Mouse (Mus musculus): ENCODE data around the gene Frmd4b. TPM values are rescaled to one million over a fixed set of nuclear protein-coding genes. Genes with fewer than 3 reads are reported as not detected.
"Not testable (repeated sequence)": the region's sequence is repeated elsewhere in the genome, so short reads cannot be mapped to it uniquely, and the experiment has no call there.

Gene Frmd4b
- total RNA-seq, 2 experiments from 2014 or later = 34.4 to 41.6 TPM

DNA sequence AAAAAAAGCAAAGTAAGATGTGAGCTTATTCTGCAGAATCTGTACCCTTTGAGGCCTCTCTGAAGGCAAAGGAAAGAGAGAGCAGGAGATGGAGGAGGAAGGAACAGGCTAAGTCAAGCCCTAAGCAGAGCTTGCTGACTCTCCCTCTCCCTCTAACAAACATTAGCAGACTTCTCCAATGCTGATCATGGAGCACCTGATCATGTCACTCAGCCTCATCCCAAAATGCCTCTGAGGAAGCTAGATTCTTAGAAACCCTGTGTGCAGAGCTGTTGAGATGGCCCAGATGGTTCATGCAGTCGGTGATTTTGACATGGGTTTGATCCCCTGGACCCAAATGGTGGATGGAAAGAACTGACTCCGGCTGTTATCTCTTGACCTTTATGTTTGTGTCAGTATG, 350.2 kb downstream of the Frmd4b start:
- no peak for DNase-seq (ENCODE audit: low spot score in 2 of 2)

DNA sequence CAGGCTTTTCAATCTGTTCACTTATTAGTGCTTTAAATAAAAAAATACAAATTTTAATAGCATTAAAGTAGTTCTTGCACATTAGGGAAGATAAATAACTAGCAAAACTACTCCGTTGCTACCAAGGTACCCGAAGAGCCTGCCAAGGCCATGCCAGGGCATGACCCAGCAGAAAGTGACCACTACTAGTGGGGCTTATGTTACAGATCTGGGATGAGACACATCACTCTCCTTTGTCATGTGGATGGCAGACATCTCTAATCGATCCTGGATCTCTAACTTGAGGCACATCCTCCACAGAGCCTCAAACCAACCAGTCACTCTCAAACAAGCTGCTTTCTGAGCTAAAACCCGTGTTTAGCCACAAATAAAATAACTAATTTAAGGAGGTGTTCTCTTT, 350.7 kb downstream of the Frmd4b start:
- DNase-seq (ENCODE audit: low spot score in 2 of 2) = no peak

DNA sequence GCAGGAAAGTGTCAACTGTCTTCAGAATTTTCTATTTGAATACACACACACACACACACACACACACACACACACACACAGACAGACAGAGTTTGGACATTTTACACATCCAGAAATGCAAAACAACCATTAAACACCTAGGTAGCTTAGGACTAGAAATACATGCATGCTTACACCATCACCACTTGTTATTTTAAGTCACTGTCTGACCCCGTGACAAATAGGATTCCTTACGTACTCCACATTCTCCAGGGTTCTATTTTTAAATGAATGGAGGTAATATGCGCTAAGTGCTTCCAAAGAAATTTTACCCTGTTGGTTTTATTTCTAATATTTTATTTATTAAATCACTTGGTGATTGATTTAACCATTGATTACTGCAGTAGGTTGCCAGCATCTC, 351.6 kb downstream of the Frmd4b start:
- no peak for DNase-seq (ENCODE audit: low spot score in 2 of 2)

DNA sequence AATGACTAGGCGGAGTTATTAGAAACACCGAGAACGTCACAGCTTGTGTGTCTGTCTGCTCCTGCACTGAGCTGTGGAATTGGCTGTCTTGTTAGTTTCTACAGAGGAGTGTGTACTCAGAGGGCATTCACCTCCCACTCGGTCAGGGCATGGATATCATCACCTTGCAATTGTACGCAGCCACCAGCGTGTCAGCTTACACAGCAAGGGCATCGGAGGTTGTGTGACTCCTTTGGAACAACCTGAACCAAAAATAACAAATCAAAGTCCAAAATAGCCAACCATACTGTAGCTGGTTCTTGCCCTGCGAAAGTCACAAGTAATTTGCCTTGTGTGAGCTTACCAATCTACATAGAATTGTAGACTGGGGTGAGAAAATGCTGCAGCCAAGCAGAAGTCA, 352.1 kb downstream of the Frmd4b start:
- DNase-seq (ENCODE audit: low spot score in 2 of 2) = no peak

DNA sequence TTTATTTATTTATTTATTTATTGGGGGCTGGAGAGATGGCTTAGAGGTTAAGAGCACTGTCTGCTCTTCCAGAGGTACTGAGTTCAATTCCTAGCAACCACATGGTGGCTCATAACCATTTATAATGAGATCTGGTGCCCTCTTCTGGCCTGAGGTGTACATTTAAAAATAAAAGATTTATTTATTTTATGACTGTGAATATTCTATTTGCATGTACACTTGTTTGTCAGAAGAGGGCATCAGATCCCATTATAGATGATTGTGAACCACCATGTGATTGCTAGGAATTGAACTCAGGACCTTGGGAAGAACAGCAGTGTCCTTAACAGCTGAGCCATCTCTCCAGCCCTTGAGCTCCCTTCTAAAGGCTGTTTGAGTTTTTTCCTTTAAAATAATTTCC, 353.6 kb downstream of the Frmd4b start:
- not testable (repeated sequence) for DNase-seq (ENCODE audit: low spot score in 2 of 2)

DNA sequence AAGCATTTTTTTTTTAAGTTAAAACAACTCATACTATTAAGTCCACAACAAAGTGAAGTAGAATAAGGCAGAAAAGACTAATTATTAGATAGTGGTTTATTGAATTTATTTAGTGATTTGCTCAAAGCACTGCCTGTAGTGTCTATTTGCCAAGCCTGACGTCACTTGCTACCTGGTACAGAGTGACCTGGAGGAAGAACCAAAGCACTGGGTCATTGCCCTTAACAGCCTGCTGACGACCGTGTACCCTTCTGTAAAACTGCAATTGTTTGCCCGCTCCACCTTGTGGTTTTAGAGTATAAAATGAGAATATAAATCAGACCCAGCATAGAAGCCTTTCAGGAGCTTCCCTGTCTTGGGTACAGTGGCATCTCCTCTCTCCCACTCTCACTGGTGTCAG, 355.1 kb downstream of the Frmd4b start:
- DNase-seq (ENCODE audit: low spot score in 2 of 2) = no peak

DNA sequence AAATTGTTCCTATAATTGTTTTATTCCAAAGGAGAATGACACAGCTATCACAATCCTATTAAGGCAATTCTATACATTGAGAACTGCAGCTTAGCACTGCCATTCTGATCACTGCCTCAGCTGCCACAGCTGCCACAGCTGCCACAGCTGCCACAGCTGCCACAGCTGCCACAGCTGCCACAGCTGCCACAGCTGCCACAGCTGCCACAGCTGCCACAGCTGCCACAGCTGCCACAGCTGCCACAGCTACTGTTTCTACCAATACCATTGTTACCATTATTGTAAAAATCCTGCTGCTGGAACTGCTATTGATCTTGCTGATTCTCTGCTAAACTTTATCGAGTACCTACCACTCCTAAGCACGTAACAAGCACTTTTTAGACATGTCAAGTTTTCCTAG, 357.4 kb downstream of the Frmd4b start:
- not testable (repeated sequence) for DNase-seq (ENCODE audit: low spot score in 2 of 2)

DNA sequence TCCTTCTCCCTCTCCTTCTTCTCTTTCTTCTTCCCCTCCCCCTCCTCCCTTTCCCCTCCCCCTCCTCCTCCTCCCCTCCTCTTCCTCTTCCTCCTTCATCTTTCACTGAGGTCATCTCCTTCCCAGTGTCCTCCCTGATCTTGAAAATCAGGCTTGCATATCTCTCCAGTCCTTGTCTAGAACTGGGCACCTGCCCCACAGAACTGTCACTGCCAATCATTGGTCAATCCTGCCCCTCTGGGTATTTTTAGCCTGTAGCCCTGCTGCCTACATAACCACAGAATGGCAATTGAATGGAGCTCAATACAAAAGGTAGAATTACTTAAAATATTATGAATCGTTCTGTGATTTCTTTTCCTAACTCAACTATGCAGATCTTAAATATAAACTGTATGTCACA, 358.9 kb downstream of the Frmd4b start:
- no peak for DNase-seq (ENCODE audit: low spot score in 2 of 2)

DNA sequence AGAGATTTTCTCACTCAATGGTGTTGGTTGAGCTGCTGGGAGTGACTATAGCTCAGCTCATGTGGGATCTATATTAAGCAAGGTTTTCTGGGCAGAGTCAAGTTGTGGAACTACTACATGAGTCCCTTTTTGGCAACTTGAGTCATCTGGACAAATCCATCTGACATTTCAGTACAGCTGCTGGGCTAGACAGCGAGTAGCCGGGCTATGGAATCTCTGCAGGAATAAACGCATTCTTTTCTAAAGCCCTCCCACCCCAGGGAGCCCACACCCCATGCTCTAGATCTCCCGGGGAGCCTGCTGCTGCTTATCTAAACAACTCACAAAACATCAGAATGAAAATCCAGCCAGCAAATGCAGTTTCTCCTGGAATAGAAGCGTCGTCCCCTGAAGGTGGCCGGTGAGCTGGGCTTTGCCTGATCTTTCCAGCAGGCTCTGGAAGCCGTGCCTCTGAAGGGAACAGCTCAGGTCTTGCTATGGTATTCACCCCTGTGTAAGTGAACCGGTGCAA, 364.6 kb downstream of the Frmd4b start, which contains the start of gene Lmod3:
Lmod3 (minus strand) TSS at position 49 of the 511 bp plus-strand sequence.
- no peak for DNase-seq (ENCODE audit: low spot score in 2 of 2)

DNA sequence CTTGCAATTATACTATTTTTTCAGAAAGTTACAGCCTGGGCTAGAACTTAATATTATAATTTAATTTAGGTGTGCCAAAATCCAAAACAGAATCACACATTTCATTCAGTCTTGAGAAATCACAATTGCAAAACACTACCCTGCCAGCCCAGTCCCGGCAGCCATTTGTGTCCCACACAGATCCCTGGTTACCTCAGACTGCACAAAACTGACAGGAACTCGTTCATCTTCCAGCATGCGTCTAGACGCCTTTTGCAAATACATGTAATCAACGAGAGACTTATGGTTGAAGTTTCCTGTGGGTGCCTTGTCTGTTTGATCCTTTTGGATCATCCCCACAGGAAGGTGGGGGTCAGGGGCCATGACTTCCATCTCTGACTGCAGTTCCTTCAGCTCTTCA, 365.3 kb downstream of the Frmd4b start:
- no peak for DNase-seq (ENCODE audit: low spot score in 2 of 2)

DNA sequence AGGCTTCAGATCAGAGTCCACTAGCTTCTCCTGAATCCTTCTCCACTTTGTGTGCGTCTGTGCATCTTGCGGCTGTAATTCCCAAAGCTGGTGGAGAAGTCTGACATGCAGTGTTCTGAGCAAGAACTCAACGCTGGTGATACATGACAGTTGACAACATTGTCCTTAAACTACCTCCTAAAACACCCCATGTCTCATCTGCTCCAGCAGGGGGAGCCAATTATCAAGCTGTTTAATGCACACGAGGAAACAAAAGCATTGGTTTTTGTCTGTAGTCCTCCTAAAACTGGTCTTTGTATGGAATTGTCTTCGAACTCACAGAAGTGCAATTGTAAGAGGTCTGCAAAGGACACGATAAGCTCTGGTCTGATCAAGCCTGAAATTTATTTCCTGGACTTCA, 366.4 kb downstream of the Frmd4b start:
- DNase-seq (ENCODE audit: low spot score in 2 of 2) = peak in 1 of 2 experiments; percentile 17

DNA sequence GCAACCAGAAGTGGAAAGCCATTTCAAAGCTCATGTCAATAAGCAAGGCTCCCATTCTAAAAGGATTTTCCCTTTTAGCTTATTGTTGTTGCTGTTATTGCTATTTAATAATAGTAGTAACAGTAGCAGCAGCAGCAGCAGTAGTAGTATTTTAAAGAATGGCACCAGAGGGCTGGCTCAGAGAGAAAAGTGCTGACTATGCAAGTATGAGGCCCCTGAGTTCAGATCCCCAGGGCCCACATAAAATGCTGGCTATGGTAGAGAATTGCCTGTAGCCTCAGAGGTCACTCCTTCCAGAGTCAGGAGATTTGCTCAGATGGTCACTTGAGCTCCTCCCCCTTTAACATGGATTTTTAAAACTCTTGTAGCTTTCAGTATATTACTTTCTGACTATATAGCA, 372.1 kb downstream of the Frmd4b start:
- DNase-seq (ENCODE audit: low spot score in 2 of 2) = no peak

DNA sequence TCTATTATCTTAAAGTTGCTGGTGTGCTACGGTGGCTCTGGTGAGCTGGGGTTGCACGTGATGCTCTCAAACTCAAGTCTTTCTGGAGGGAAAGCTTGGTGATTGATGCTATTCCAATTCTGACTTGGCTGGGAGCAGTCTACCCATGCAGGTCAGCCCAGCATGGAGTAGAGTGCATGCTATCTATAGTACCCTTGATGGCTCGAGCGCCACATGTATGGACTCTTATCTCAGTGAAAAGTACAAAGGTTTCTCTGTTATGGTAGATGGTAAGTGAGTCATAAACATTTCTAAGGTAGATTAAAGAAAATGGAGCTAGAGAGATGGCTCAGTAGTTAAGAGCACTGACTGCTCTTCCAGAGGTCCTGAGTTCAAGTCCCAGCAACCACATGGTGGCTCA, 374.8 kb downstream of the Frmd4b start:
- DNase-seq (ENCODE audit: low spot score in 2 of 2) = no peak

DNA sequence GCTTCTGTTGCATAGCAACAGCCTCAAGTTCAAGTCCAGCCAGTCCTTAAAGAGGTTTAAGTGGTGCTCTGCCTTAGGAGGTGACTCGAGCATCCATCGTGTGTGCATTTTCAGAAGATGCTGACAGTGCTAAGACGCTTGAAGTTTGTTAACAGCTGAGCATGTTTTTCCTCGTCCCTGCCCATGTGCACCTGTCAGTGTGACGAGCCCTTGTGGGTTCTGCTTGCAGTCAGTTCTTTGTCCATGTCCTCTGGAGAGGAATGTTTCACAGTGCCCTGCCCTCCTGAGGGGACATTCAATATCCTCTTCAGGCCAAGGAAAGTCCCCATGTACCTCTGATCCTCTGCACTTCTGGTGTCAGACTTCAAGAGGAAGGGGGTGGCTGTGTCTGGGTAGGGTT, 377.2 kb downstream of the Frmd4b start:
- DNase-seq (ENCODE audit: low spot score in 2 of 2) = no peak

DNA sequence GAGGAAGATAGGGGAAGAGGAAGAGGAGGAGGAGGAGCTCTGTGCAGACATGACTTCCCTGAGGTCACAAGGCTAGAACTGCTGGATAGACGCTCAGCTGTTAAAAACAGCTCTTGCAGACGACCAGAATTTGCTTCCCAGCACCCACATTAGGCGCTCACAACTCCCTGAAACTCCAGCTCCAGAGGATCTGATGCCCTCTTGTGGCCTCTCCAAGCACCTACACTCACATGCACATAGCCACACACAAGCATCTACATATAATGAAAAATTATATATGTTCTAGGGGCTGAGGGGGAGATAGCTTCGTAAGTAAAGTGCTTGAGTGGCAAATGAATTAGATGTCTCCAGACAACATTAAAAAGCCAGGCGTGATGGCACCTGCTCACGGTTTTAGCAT, 378.0 kb downstream of the Frmd4b start:
- DNase-seq (ENCODE audit: low spot score in 2 of 2) = no peak

Other genes with a start within 250 kb of the Frmd4b start
- 1 to 10 TPM; 5.9 to 6.9 TPM for gene Mitf, start 189.5 kb upstream of the Frmd4b start, total RNA-seq (2021)

All from adrenal gland, postnatal 4 days (tissue).